Mouse (Mus musculus) ES-E14 (cell line): ENCODE measurements at regions not wholly inside any gene's neighbourhood (a gene's known extent, or its start where the extent isn't known, plus 50 kb on each side); places are given as distances from the start of the nearest gene placed in this dataset.

Source experiments
- CHD2 ChIP-seq: IDR thresholded peaks from 2 replicates; pipeline ENCODE4 v1.6.1; 2014; ENCODE audit warnings: mild to moderate bottlenecking, low read depth, low read length, inconsistent platforms
- MAFK ChIP-seq: IDR thresholded peaks from 2 replicates; pipeline ENCODE4 v1.6.1; 2014; ENCODE audit warnings: mild to moderate bottlenecking, low read depth, low read length, inconsistent platforms; ENCODE audit not compliant: insufficient read depth
- ZC3H11A ChIP-seq: IDR thresholded peaks from 2 replicates; pipeline ENCODE4 v1.6.1; 2012; ENCODE audit warnings: low read depth, mild to moderate bottlenecking, inconsistent platforms, low read length, borderline replicate concordance

- no peak for TF ChIP-seq ZC3H11A
- TF ChIP-seq CHD2 = no peak
- no peak for TF ChIP-seq MAFK
These were observed 240.1 kb downstream of the Cyp26b1 start for GRCm38 (mm10) chr6:84353425-84354220.
